Mouse (Mus musculus) frontal cortex, postnatal 25 days (tissue): ENCODE data around the gene Serpina3m.
A peak's percentile ranks its signal among the peaks of the same experiment; 100 is the strongest.
"Not testable (repeated sequence)": the region's sequence is repeated elsewhere in the genome, so short reads cannot be mapped to it uniquely, and the experiment has no call there.

ENCODE experiments used
- DNase-seq, 2 experiments: peaks; one replicate each; pipeline ENCODE4 v3.0.0; 2022; ENCODE audit warnings: low spot score in 2 of 2

Serpina3m gene

GRCm38 (mm10) chr12:104338226-104338625, at the start of gene Serpina3m, which contains the start of gene Serpina3k:
Gene Serpina3m (plus strand): TSS chr12:104338486.
Gene Serpina3k (plus strand): TSS chr12:104338486.
- not testable (repeated sequence) for DNase-seq

- DNase-seq = no peak
Measured at GRCm38 (mm10) chr12:104289872-104290271, 48.4 kb upstream of the Serpina3m start.

GRCm38 (mm10) chr12:104293963-104294362, 44.3 kb upstream of the Serpina3m start:
- no peak for DNase-seq

- DNase-seq = no peak
Measured at GRCm38 (mm10) chr12:104298049-104298448, 40.2 kb upstream of the Serpina3m start.

GRCm38 (mm10) chr12:104305991-104306390, 32.3 kb upstream of the Serpina3m start:
- DNase-seq = no peak

GRCm38 (mm10) chr12:104314253-104314652, 24.0 kb upstream of the Serpina3m start, which contains the start of gene Serpina3j:
Gene Serpina3j (plus strand): TSS chr12:104314553.
- no peak for DNase-seq

- no peak for DNase-seq
Measured at GRCm38 (mm10) chr12:104322454-104322853, 15.8 kb upstream of the Serpina3m start.

- DNase-seq = no peak
Measured at GRCm38 (mm10) chr12:104331701-104332100, 6.6 kb upstream of the Serpina3m start.

- DNase-seq = not testable (repeated sequence)
Measured at GRCm38 (mm10) chr12:104336873-104337272, 1.4 kb upstream of the Serpina3m start.

GRCm38 (mm10) chr12:104338705-104339104, 419 bp downstream of the Serpina3m start:
- DNase-seq = no peak

- not testable (repeated sequence) for DNase-seq
Measured at GRCm38 (mm10) chr12:104342489-104342888, 4.2 kb downstream of the Serpina3m start.

- no peak for DNase-seq
Measured at GRCm38 (mm10) chr12:104345181-104345580, 6.9 kb downstream of the Serpina3m start.

- no peak for DNase-seq
Measured at GRCm38 (mm10) chr12:104345707-104346106, 7.4 kb downstream of the Serpina3m start.

- DNase-seq = no peak
Measured at GRCm38 (mm10) chr12:104347091-104347490, 8.8 kb downstream of the Serpina3m start.

- DNase-seq = peak; percentile 39 to 47
Measured at GRCm38 (mm10) chr12:104351812-104352211, 13.5 kb downstream of the Serpina3m start.

GRCm38 (mm10) chr12:104356006-104356405, 17.7 kb downstream of the Serpina3m start:
- no peak for DNase-seq

- no peak for DNase-seq
Measured at GRCm38 (mm10) chr12:104369986-104370385, 31.7 kb downstream of the Serpina3m start.

- DNase-seq = not testable (repeated sequence)
Measured at GRCm38 (mm10) chr12:104377179-104377578, 38.9 kb downstream of the Serpina3m start.

- DNase-seq = not testable (repeated sequence)
Measured at GRCm38 (mm10) chr12:104378351-104378750, 40.1 kb downstream of the Serpina3m start.

GRCm38 (mm10) chr12:104378815-104379214, 40.5 kb downstream of the Serpina3m start:
- not testable (repeated sequence) for DNase-seq

GRCm38 (mm10) chr12:104379856-104380255, 41.6 kb downstream of the Serpina3m start:
- no peak for DNase-seq

GRCm38 (mm10) chr12:104381071-104381604, 42.9 kb downstream of the Serpina3m start:
- not testable (repeated sequence) for DNase-seq

GRCm38 (mm10) chr12:104385987-104386386, 47.7 kb downstream of the Serpina3m start:
- DNase-seq = not testable (repeated sequence)

- not testable (repeated sequence) for DNase-seq
Measured at GRCm38 (mm10) chr12:104386878-104387277, 48.6 kb downstream of the Serpina3m start.
